Mouse (Mus musculus) cortical plate, adult 2 months (tissue): ENCODE measurements around the gene Cd37.

ENCODE experiments used
- CTCF ChIP-seq: fragments of 200-500 bp; IDR thresholded peaks from 2 replicates; pipeline ENCODE4 v1.5.1; 2011; ENCODE audit warnings: mild to moderate bottlenecking, control low read depth, low read length; ENCODE audit not compliant: insufficient read depth; ENCODE audit errors: extremely low read depth
- POLR2A ChIP-seq: fragments of 200-500 bp; IDR thresholded peaks from 2 replicates; pipeline ENCODE4 v1.6.1; 2011; ENCODE audit warnings: mild to moderate bottlenecking, low read length, control low read depth; ENCODE audit not compliant: insufficient read depth; ENCODE audit errors: extremely low read depth

DNA sequence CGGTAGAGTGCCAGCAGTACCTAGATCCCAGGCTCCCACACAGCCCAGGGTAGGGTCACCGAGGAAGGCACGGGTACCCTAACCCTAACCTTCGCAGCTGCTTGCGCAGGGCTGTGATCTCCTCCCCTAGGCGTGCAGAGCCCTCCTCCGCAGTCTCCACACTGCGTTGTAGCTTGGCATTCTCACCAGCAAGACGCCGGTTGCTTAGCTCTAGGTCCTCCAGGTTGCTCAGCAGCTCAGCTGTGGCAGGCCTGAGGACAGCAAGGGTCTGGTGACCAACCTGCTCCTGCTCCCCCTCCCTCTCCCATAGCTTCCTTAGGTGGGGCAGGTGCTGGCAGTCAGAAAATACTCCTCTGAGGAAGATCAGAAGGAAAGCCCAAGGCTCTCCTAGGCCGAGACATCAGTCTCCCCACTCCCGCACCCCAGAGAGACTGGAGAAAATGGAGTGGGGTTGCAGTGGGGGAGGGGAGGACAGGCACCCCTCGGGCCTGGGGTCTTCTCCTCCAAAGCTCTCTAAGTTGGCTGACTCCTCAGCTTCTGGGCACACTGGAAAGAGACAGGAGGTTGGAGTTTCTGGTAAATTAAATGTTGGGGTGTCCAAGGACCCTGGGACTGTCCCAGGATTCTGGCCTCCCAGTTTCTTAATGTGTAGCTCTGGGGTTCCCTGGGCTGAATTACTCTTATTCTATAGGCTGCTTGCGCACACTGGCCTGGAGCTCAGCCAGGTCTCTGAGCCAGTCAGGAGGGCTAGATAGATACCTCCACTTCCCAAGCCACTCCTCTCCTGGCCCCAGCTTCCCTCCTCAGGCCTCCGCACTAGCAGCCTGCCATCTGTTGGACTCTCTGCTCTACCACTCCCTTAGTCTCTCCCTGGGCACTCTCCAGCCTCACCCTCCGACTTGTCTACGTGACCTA, 44.8 kb downstream of the Cd37 start:
- TF ChIP-seq CTCF (no peak), POLR2A (no peak)
